Mouse (Mus musculus) cerebellum, postnatal 14 days (tissue): ENCODE data around the gene Slc27a5.

Experiments used
- DNase-seq, 2 experiments: peaks; one replicate each; pipeline ENCODE4 v3.0.0; 2021; ENCODE audit warnings: mixed read lengths in 2 of 2

Gene Slc27a5

DNA sequence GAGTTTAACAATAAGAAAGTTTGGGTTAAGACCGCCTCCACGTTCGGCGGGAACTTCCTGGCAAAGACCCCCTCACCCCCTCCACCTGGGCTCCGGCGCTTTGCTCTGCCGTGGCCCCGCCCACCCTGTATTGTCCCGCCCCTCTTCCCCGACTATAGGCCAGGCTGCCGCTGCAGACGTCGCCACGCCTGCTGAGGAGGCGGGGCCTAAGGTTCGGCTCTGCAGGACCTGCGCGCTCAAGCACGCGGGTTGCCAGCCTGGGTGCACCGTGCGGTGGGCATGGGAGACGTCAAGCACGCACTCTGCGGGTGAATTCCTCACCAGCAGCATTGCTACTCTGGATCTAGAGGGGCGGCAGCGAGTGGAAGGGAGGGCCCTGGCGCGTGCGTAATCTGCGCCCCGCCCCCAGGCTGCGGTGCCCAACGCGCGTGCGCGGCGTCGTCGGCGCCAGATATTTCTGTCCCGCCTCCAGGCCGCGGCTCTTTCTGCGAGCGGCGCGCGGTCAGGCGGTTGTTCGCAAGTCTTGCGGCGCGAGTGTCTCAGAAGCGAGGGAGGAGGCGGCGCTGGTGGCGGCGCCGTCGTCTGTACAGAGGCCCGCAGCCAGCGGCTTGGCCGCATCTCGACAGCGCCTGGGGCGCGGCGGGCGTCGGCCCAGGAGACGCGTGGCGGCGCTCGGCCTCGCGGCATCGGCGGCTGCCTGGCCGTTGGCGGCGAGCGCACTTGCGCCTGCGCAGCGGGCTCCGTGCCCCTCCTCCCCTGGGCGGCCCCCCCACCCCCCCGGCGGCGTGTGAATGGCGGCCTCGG, 26.1 kb upstream of the Slc27a5 start:
- peak; percentile 96 to 98 for DNase-seq

DNA sequence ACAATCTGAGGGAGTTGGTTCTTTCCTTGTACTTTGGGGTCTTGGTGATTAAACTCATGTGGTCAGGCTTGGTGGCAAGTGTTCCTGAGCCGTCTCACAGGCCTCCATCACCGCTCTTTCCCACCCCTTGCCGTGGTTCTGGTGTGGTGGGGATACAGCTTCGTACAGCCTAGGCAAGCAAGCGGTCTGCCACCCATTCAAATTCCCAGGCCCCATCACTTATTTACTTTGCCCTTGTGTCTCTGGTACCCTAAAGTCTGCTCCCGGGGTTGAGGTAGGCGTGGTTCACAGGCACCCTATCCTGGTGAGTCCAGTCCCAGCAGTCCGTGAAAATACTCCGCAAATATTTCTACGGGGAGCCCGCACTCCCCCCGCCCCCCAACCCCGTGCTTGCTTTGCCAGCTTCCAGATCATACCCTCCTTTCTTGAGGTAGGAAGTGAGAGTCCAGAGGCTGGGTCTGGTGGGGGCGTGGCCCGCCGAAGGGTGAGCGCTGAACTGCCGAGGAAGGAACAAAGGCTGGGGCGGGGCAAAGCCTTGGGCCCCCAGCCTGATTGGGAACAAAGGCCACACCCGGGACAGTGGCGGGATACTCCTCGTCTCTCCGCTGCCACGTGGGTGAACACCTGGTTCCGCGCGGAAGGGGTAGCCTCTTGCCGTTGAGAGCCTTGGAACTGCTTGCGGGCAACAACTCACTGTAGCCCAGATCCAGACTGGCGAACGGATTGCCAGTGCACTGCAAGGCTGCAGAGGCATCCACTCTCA, 25.0 kb upstream of the Slc27a5 start:
- peak; percentile 56 to 57 for DNase-seq

DNA sequence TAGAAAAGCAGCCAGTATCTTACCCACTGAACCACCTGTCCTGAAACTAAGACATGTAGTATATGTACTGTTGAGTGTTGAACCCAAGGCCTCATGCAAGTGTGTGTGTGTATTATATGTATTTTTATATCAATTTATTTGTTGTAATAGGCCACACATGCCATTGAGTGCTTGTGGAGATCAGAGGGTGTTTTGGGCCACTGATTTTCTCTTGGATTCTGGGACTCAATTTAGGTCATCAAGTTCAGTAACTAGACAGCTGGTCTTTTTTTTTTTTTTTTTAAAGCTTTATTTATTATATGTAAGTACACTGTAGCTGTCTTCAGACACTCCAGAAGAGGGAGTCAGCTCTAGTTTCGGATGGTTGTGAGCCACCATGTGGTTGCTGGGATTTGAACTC, 17.2 kb upstream of the Slc27a5 start:
- no peak for DNase-seq

DNA sequence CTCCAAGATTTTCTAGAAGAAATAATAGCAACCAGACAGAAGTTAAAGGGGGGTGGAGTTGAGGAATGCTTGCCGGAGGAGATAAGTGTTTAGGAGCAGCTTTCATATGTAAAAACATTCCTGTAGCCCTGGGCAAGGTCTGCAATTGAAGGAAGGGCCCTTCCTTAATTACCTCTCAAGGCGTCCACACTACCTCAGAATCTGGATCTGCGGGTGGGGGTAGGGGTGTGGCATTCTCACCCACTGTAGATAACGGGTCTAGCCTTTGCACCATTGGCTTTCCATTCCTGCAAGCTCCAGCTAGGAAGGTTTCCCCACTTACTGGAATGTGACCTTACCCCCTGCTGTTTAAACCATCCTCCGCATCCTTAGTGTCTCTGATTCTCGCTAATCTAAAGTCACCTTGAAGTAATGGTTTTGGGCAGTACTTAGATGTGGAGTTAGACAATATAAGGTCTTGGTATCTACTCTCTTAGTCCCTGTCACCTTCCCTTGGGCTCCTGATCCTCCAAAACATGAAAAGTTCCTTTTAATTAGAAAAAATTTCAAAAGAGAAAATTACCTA, 16.4 kb upstream of the Slc27a5 start:
- DNase-seq: no peak

DNA sequence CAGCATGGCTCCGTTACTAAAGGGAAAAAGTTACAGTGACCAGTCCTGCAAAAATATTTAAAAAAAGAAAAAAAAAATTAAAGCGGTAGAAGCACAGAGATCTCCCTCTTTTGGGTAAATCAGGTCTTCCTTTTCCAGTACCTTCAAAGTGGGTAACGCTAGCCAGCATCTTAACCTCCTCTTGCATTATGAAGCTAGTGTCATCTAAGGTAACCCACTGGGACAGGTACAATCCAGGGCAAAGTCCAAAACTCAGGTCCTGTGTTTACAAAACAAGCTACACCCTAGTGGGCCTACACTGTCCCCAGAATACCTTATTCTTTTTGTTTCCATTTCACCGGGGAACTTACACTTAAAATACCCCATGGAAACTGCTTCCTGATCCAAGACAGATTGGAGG, 15.7 kb upstream of the Slc27a5 start:
- no peak for DNase-seq

DNA sequence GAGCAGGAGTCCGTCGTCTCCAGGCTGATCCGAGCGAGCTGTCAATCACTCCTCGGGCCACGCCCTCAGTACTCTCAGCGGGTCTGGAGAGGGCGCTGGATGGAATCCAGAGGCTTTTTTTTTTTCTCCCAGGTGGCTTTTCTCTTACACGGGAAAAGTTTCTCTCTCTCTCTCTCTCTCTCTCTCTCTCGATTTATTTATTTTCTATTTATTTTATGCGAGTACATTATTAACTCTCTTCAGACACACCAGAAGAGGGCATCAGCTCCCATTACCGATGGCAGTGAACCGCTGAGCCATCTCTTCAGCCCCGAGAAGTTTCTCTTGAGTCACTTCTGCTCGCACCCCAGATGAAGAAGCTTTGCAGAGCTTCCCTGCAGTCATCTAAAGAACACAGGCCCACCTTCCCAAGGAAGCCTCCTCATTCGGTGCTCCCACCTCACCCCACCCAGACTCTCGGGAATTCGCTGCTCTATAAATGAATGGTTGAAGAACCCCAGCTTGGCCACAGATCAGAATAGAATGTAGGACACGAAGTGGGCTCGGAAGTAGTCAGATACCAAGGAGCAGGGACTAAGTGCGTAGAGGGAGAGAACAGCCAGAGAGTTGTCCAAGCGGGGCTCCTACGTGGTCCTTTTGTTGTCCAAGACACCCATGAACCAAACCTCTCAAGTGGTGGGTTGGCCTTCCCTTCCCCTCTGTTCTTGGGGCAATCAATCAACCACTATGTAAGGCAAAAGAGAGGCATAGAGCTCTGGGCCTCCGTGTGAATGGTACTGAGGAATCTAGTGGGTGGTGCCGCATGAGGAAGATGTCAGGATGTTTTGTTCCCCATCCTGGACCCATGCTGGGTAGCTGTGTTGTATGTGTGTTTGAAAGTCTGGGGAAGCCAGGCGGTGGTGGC, 12.3 kb upstream of the Slc27a5 start, which contains the start of gene Zbtb45:
Zbtb45 (minus strand) TSS at position 30 of the 904 bp plus-strand sequence.
- peak in 1 of 2 experiments; percentile 17 for DNase-seq

DNA sequence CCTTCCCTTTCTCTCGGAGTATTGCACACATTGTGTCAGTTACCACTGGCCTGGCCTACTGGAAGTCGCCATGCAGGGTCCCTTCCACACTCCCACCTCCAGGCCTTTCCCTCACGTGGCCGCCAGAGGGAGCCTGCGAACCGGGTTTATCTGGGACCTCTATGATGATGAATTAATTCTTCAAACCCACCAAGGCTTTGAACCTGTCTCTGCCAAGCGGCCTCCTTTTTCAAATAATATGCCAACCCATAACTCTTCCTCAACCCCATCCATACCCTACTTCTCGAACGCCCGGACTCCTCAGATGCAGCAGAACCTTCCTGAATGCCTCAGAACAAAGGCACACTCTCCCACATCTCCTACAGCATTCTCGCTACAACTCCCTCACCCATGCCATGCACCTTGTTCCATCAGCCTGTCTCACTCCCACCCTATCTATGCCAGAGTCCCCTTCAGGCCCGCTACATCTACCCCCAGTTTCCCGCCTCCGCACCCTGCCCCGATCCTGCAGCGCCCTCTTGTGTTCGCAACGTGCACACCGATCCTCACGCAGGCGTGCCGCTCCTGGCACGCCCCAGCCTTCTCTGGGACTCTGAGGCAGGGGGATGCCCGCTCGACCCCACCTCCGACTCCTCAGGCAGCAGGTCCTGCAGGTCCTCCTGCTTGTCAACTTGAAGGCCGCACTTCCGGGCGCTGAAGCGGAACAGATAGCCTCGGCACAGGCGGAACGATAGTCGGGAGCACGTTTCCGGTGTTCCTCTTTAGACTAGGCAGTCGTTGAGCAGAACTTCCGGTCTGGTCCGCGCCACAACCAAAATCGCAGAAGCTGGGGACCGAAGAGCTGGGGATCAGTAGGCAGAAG, 11.4 kb upstream of the Slc27a5 start:
- peak; percentile 95 for DNase-seq

DNA sequence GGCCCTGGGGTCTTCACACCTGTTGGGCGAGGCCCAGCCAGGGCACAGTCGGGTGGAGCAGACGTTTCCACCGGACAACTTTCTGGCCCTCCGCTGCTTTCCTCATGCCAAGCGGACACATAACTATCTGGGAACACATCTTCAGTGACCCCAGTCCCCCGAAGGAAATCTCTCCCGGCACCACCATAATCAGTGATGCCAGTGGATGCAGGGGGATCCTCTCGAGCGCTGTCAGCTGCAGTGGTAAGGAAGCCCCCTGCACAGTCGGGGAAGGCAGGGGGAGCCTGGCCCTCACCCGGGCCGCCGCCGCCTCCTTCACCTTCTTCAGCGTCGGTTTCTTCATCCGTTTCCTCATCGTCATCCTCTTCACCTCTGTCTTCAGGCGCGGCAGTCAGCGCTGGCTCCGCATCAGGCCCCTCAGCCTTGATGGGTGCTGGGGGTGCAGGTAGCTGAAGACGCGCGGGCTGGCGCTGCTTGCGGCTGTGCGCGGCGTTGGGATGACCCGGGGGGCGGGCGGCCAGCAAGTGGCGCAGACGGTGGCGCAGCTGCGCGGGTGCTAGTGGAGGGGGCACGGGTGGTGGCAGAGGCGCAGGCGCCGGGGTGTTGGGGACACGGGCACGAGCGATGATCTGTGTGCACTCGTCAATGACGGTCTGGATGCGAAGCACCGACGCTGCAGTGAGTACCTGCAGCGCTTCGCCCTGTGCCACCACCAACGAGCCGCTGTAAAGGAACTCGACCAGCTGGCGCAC, 9.5 kb upstream of the Slc27a5 start:
- peak in 1 of 2 experiments; percentile 27 for DNase-seq

DNA sequence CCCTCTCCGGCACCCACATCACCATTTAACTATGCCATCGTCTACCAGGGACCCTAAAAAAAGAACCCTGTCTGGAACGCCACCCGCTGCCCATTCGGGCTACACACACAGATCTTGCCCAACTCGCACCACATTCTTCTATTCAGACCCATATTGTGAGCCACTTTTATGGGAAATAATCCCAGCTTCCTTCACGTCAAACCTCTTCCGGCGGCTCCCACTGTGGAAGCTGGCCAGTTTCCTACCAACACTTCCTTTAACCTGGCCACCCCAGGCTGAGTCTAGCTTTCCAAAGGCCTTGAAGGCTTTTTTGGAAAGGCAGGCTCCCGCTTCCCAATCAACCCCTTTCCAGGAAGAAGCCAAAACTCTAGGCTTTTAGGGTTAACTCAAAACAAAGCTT, 8.5 kb upstream of the Slc27a5 start:
- no peak for DNase-seq

DNA sequence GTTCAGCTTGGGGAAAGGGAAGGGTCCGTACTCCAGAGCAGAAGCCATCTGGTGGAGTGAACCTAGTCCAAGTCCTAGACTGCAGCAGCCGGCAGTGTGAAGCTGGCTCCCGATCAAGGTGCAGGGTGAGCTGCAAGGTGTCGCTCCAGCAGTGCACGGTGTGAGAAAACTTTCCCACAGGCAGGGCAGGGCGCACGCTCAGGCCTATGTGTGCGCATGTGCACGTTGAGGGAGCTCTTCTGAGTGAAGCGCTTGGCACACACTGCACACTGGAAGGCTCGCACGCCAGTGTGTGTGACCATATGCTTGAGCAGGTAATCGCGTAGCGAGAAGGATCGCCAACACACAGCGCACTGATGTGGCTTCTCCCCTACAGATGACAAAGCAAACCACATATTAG, 8.0 kb upstream of the Slc27a5 start:
- peak; percentile 55 to 56 for DNase-seq

DNA sequence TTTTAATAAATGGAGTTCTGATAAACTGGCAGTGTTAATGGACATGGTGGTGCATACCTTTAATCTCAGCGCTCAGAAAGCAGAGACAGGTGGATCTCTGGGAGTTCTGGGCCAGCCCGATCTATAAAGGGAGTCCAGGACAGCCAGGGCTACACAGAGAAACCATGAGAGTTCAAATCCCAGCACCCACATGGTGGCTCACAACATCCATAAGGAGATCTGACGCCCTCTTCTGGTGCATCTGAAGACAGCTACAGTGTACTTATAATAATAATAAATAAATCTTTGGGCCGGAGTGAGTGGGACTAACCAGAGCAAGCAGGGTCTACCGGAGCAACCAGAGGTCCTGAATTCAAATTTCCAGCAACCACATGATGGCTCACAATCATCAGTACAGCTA, 5.4 kb upstream of the Slc27a5 start:
- DNase-seq: no peak

DNA sequence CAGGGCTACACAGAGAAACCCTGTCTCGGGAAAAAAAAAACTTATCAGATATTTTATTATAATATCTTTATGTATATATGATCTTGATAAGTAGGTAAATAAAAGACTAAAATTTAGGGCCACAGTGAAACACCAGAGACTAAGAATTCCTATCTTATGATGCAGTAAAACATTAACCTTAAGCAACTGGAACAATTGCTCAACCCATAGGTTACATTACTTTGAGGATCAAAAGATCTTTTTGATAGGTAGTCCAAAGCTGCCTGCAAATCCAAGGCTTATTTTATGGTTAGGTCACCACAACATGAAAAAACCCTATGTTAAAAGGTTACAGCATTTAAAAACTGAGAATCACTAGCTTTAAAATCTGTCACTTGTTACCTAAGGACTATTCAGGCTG, 3.6 kb upstream of the Slc27a5 start:
- DNase-seq: no peak

DNA sequence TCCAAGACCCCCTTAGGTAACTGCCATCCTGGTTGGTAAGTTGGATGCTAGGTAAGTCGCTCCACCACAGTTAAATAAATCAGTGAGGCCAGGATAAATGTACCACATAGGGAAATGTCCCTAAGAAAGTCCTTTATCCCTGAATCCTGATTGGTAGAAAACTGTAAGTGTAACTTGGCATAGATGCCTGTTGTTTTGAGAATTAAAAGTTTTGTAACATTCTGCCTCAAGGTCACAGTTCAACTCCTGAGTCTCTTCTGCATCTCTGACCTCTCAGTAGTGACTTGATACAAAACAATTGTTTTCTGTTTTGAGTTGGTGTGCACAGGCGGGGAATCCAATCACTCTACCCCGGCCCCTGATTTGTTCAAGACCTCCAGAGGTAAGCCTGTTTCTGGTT, 859 bp upstream of the Slc27a5 start, which contains the start of gene Trim28:
Trim28 (plus strand) TSS at position 264 of the 400 bp plus-strand sequence.
- no peak for DNase-seq

DNA sequence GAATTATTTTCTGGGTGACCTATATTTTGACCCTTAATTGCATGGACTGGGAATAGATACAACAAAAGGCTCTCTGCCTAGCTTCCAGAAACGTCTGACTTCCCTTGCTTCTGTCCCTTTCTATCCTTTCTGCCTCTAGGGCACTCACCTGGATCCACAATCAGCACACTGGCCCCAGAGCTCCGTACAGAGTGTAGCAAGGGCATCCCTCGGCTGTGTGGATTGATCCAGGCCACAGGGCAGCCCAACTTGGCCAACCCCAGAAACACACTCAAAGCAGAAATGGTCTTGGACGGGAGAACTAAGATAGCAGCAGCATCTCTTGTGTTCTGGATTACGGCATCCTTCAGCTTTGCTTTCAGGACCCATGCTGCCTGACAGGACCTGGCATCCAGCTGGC, 762 bp downstream of the Slc27a5 start:
- no peak for DNase-seq

DNA sequence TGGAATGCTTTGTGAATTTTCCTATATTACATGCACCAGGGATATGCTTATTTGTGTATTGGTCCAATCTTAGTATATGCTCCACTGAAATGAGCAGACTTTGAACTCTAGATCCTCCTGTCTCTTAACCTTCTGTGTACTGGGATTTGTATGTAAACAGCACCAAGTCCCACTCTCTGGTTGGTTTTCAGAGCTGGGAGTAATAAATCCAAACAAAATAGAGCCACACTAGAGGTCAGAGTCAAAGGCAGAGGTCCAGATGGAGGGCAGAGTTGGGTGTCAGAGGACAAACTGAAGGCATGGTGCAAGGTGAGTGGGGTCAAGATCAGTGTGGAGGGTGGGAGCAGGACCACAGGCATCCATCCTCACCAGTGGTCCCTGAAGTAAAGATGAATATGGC, 2.1 kb downstream of the Slc27a5 start:
- DNase-seq: no peak

DNA sequence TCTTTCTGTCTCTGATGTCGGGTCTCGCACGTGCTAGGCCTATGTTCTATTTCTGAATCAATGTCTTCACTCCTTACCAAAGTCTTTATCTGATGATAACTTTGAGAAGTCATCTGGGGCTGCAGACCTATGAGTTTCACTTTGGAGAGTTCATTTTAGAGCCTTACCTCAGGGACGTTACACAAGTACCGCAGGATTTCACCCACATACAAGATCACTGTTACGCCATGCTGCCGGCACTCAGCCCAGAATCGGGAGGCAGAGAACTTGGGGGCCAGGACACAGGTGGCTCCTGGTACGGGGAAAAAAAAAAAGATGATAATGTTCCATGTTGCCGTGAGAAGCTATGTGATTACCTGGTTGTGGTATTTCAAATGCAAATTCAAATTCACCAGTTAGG, 4.8 kb downstream of the Slc27a5 start:
- DNase-seq: no peak

DNA sequence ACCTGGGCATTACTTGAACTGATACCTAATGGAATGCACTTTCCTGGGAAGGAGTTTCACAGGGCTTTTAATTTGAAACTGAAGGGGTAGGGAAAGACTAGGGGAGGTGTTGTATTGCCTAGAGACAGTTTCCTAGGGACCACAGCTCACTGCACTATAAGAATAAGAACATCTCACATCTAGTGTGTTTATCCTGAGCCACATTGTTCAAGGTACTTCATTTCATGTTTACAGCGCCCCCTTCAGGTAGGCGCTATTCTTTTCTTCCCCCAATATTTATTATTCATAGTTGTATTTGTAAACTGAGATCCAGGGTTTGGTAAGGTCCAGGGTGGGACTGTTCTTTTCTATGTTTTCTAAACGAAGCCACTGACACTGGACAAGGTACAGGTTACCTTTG, 5.8 kb downstream of the Slc27a5 start:
- no peak for DNase-seq

DNA sequence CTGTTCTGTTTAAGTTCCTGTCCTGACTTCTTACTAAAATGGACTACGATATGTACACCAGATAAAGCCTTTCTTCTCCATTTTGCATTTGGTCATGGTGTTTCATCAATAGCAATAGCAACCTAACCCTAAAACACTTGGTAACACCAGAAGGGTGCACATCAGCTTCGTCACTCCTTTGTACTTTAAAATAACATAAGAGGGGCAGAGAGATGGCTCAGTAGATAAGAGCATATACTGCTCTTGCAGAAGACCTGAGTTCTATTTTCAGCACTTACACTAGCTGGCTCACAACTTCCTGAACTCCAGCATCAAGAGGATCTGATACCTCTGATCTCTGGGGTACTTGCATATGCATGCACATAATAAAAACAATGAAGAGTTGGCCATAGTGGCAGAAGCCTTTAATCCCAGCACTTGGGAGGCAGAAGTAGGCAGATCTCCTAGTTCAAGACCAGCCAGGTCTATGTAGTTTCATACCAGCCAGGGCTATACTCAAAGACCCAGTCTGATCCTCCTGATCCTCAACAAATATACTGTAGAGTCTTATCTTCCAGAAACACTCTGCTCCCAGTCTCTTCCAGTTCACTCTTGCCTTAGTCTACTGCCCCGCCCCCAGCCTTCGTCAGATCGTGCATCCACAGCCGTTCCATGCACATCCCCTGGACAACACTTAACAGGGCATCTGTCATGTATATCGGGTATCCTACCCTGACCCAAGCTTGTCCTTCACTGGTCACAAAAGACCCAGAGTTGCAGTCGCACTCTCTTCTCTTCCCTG, 10.4 kb downstream of the Slc27a5 start:
- DNase-seq: no peak

DNA sequence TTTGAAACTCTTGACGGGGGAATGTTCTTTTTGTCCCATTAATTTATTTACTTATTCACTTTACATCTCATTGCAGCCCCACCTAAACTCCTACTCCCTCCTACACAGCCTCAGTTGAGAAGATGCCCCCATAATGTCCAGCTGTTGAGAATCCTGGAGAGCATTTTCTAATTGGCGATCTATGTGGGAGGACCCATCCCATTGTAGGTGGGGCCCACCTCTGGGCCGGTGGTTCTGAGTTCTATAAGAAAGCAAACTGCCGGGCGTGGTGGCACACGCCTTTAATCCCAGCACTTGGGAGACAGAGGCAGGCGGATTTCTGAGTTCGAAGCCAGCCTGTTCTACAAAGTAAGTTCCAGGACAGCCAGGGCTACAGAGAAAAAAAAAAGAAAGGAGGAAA, 11.1 kb downstream of the Slc27a5 start:
- DNase-seq: no peak

DNA sequence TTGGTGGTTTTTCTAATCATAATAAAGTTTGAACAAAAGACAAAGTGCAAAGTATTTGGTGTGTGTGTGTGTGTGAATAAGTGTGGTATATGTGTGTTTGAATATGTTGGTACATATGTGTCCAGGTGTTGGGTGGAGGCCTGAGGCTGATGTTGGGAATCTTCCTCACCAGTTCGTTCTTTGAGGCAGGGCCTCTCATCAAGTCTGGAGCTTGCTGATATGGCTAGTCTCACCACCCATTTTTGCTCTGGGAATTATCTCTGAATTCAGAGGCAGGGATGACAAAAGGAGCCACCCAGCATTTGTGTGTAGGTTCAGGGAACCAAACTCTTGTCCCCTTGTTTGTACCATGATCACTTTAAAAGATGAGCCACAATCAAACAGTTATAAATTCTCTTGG, 12.3 kb downstream of the Slc27a5 start:
- DNase-seq: no peak
